Mouse (Mus musculus) urinary bladder, postnatal 14 days (tissue): Measurements from ENCODE around the gene Lasp1.
A peak's percentile ranks its signal among the peaks of the same experiment; 100 is the strongest.

Source experiments
- DNase-seq: peaks from one replicate; pipeline ENCODE4 v3.0.0; 2021; ENCODE audit warnings: low spot score

Lasp1 gene

DNA sequence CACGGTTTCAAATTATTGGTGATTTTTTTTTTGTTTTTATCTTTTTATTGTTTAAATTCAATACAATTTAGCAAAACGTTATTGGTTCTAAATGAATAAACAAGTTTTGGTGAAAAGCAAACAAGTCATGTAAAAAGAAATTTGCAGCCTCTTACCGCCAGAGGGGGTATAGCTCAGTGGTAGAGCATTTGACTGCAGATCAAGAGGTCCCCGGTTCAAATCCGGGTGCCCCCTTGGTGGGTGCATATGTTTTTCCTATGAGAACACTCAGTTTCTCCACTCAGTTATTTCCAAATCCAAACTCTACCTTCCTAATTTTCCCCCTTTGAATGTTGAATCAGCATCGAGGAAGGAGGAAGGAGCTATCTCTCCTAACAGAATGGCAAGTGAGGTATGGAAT, 1.9 kb upstream of the Lasp1 start:
- DNase-seq: peak; percentile 61

DNA sequence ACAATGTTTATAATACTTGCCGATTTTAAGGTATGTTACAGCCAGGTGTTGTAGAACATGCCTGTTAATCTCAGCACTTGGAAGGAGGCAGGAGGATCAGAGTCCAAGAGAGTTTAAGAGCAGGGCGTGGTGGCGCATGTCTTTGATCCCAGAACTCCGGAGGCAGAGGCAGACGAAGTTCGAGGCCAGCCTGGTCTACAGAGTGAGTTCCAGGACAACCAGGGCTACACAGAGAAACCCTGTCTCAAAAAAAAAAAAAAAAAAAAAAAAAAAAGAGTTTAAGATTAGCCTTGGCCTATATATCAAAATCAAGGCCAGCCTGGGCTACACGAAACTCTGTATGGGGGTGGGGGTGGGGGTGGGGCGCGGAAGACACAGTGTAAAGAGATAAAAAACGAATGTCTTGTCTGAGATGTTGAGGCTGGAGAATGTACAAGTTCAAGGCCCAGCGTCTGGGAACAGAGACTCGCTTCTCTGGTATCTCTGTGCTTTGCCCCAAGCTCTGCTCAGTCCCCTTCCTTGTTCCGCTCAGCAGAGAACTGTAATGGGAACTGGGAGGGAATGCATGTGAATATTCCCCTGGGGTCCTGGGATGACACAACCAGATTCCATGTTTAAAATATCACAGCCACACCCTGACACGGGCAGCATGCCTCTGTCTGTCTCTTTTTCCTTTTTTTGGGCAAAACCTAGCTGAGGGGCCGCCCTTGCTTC, 1.3 kb upstream of the Lasp1 start:
- no peak for DNase-seq

DNA sequence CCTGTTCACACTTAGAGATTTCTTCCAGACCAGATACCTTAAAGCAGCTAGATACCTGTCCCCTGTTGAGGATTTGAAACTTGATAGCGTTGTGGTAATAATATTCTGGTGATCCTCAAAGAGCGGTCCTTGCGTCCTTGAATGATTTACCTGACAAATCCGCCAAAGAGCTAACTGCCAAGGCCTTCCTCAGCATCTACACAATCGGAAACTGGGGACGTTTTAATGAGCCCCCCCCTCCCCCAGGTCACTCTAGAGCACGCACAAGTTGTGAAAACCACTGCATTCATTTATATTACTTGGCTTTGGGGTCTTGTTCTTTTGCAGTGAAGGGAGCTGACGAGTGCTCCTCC, 741 bp upstream of the Lasp1 start:
- no peak for DNase-seq

DNA sequence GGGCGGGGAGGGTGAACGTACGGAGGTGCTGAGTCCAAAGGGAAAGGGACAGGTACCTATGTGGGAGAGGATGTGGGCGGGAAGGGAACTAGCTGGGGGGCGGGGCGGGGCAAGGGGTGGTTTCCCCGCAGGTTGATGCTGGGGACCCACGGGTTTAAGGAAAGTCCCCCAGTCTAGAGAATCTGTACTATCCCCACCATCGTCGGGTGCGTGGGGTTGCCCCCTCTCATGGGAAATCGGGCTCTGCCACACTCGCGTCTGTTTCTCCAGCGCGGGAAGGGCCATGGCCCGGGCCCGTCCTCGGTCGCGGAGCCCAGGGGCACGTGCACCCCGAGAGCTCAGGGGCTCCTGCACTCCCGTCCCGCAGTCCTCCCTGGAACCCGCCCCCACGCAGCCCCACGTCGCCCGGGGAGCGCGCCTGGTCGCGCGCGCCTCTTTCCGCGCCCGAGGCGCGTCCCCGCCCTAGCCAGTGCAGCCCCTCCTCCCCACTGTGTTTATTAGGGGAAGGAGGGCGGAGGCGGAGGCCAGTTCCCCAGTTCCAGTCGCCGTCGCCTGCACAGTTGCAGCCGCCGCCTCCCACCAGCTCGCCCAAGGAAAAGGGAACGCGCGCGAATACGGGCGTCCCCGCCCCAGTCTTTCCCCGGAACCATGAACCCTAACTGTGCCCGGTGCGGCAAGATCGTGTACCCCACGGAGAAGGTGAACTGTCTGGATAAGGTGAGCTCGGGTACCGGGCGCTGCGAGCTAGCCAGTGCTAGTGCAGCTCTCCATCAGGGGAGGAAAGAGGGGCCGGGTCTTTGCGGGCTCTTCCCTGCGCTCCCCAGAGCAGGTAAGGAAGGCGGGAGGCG, 570 bp downstream of the Lasp1 start:
- peak; percentile 87 for DNase-seq

DNA sequence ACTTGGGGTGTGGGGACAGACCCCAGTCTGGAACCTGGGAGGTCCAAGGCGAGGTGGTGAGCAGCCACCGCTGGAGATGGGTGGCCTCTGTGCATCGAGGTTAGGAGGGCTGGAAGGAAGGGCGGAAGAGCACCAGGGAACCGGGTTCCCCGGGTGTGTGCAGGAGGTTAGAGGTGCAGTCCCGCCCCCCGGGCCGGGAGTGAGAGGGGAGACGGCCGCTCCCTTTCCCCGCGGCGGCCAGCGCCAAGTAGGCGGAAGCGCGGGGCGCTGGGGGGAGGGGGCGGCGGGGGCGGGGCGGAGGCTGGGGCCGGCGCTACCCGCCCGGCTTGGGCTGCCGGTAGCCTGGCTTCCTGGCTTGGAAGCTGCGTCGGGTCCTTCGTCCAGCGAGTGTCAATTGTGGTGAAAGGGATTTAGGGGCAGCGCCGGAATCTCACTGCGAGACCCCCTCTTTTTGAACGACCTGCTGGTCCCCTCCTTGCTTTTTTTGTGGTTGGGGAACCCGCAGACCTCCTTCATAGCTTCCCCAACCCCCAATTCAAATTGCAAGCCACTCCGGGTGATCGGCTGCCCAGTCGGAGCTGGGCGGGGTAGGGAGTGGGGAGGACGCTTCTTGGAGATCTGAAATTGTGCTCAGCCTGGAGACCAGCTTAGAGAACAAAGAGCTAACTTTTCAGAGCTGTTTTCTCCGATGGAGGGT, 1.3 kb downstream of the Lasp1 start:
- peak; percentile 87 for DNase-seq

DNA sequence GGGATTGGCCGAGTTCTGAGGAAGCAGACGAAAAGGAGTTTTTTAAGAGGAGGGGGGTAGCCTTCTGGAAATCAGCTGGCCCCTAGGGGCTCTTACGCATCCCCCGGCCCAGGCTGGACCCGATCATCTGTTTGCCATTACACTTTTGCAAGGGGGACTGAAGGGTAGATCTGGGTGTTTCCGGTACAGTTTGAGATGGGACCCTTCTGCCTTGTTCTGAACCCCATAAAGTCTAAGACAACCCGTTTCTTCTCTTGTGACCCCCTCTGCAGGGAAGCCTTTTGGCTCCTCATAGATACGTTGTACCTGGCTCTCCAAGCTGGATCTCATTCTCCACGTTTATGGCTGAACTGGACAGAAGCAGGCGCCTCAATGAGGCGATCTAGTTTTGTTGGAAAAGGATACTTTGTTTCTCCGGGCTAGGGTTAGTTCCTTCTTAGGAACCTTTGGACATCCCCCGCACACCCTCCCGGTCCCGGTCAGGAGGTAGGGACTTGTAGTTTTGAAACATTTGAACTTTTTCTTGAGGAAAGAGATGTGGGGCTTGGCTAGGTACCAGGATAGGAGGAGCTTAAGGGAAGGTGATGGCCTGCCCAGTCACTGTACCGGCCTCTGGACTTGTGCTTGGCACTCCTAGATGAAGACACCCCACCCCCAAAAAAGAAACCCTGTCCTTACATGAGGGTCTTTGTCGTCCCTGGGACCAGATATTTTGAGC, 2.0 kb downstream of the Lasp1 start:
- DNase-seq: peak; percentile 56

DNA sequence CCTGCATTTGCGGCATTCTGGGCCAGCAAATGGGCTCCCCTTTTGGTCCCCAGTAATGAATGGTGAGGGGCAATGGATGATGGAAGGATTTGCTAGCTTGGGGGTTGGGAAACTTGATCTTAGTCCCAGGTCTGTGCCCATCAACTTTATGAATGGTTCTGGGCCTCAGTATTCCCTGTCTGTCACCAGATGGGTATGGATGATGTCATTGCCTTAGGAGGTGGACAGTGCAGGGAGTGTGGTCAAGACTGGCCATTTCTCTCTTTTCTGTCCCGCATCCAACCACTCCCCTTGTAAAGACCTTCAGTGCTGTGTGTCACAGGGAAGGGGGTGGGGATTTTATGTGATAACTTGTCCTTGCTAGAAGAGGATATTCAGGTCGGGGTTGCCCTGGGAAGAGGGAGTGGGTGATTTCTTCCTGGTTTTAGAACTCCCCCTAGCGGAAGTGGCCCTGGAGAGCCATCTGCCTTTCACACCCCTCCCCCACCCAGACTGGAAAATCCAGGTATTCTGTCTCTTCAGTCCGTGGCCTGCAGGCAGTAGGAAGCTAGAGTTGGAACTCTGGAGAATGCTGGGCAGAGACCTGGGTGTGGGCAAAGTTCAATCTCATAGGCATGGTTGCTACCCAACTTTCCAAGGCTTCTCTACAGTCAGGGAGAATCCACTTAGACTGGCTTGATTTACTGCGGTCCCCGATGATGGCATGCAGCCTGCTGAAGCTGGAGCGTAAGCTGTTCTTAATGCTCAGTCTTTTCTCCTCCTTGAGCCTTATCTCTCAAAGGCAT, 2.8 kb downstream of the Lasp1 start:
- peak; percentile 76 for DNase-seq

DNA sequence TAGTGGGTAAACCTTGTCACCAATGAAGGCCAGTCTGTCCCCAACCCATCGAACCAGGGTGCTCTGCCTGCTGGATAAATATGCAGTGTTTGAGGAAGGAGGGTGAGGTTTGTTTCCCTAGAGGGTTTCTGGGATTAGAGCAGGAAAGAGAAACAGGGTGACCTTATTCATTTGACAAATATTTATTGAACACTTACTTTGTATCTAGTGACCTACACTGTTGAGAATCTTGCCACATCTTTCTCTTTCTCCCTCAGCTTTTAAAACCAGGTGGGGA, 3.3 kb downstream of the Lasp1 start:
- DNase-seq: no peak

DNA sequence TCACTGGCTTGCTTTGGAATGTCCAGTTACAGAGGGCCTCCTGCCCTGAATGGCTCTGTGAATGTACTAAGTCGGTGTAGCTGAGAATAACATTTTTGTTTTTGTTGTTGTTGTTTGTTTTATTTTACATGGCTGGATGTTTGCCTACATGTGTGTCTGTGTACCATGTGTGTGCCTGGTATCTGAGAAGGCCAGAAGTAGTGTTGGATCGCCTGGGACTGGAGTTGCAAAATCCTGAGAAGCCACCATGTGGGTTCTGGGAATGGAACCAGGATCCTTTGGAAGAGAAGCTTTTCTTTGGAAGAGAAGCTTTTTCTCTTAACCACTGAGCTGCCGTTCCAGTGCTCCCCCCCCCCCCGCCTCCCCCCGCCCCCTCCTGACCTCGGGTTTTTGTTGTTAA, 3.7 kb downstream of the Lasp1 start:
- DNase-seq: no peak

DNA sequence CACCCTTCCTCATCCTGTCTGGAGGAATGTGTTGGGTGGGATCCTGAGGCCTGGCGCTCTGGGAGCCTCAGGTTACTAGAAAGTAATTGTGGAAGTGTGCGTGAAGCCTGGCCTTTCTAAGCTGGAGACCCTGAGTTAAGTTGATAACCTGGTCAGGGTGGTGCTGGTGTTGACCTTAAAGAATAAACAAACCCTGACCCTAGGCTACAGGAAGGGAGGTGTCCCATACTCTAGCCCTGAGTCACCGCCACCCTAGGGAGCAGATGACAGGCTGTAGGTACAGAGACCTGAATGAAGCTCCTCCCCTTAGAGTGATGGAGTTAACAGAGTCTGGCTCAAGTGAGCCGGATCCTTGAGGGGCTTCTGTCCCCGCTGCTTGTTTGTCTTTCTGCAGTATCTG, 5.0 kb downstream of the Lasp1 start:
- DNase-seq: no peak

DNA sequence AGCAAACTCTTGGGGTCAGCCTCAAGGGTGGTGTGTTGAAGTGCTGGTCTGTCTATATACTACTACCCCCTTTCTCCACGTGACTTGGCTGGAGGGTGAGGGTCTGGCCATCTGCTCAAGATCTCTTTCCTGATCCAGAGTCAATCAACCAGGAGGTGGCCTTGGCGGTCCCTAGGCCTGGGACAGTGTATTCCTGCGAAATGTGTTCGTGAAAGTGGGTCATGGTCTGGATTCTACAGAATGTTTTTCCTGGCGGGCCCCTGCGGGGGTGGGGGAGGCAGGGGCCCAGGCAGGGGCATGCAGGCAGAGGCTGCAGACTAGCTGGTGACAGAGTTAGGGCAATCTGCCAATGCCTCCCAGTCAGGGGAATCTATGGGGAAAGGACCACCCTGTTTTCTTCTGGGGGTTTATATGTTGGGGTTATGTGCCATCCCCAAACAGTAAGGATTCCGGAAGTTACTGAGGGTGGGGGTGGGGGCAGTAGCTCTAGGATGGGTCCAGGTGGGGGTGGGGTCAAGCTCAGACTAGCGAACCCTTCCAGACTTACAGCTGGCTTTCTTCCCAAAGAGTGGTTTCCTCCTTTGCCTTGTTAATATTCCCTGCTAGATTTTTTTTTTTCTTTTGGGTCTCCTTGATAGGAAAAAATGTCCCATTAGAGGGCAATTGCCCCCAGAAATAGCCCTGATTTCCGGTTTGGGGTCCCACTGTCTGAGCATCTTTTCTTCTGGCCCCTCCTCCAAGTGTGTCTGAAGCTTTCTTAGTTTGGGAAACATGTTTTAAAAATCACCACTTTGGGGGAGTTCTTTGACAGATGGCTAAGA, 6.3 kb downstream of the Lasp1 start:
- no peak for DNase-seq

DNA sequence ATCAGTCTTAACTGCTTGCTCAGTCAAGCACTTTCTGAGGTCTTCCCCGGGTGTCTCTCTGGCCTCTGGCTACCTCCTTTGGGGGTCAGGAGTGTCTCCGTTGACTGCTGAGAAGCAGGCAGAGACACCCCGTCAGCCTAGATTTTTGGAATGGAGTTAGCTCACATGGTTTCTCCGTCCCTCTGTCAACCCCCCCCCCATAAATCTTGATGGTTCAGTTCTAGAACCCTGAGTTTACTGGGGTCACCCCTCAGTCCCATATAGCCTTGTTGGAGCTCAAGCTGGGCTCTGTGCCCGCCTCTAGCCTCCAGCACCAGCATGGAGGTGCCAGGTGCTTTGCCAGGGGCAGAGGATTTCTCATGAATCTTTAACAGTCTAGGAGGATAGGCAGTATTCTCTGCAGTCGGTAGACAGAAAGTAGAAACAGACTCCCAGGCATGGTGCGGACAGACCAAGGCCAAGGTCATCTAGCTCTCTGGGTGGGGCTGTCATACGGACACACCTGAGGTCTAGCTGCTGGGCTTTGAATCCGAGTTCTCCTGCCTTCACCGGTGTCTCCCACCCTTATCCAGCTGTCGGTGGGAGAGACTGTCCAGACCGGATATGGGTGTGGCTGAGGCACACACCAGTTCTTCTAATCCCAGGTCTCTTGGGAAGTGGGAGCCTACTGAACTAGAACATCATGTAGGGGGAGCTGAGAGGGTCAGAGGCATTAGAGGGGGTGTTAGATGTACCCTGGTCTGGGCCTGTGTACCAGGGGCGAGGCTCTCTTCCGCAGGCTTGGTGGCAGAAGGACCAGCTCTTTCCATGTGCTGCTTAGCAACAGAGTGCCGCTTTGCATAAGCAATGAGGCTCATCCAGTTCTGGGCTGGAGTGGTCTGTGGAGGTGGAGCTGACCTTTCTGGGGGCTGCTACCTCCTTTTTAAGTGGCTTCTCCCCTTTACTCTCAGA, 7.1 kb downstream of the Lasp1 start:
- no peak for DNase-seq

DNA sequence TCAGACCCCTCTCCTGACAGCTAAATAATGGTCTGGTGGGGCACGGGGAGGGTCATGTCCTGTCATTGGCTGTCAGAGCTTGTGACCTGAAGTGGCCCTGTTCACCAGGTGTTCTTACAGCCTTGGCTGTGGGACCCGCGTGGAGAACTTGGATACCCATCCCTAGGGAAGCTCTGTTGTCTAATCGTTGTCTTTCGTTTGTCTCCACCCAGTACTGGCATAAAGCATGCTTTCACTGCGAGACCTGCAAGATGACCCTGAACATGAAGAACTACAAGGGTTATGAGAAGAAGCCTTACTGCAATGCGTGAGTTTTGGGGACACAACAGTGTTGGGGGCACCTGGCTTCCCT, 7.8 kb downstream of the Lasp1 start:
- no peak for DNase-seq

DNA sequence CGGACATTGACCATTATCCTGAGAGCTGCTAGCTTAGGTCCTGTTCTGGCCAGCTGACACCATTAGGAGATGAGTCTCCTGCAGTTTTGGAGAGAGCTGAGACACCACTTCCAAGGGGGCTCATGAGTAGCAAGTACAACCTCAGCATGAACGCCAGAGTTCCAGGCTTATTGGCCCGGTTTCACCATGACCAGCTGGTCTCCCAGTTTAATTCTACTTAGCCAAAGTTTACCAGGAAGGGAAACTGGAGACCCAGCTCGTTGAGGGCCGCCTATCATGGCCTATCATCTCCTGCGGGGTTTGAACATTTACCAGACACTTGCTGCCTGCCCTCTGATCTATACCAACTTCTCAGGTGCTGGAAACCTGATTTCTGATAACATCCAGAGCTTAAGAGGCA, 8.8 kb downstream of the Lasp1 start:
- no peak for DNase-seq

DNA sequence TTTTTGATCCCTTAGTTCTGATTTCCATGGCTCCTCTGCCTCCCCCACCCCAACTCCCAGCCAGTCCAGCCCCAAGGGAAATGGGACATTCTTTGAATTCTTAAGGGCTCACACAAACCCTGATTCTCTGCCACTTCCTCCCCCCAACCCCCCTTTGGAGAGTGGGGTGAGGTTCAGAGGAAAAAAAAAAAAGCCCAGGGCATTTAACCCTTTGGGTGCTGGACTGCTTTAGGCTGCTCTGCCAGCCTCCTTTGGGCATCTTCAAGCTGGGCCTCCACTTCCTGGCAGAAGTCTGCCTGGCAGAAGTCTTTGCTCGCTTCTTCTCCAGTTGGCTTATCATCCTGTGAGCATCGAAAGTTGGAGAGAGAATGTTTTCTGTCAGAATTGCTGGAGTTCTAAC, 9.3 kb downstream of the Lasp1 start:
- DNase-seq: no peak

DNA sequence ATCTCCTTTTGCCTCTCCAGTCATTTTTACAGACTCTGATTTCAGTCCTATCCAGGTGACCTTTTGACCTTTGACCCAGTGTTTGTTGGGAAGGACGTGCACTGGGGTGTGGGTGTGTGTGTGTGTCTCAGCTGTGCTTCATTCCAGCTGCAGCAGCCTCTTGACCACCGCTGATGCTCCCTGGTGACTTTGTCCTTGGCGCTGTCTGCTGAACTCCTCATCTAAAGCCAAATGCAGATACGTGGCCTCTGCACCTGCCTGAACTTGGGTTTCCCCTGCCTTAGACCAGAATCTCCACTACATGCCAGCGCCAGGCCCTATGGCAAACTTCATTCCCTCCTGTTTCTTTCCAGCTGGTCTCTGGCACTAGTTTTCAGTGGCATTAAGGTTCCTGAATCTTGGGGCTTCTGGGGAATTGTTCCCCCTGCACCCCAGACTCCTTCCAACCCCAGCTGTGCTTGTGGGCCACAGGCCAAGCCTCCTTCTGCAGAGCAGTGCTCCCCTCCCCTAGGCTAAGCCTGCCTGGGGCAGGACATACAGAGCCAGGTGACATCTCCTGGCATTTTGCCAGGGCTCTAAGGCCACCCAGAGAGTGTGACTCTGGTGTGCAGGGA, 9.9 kb downstream of the Lasp1 start:
- no peak for DNase-seq

DNA sequence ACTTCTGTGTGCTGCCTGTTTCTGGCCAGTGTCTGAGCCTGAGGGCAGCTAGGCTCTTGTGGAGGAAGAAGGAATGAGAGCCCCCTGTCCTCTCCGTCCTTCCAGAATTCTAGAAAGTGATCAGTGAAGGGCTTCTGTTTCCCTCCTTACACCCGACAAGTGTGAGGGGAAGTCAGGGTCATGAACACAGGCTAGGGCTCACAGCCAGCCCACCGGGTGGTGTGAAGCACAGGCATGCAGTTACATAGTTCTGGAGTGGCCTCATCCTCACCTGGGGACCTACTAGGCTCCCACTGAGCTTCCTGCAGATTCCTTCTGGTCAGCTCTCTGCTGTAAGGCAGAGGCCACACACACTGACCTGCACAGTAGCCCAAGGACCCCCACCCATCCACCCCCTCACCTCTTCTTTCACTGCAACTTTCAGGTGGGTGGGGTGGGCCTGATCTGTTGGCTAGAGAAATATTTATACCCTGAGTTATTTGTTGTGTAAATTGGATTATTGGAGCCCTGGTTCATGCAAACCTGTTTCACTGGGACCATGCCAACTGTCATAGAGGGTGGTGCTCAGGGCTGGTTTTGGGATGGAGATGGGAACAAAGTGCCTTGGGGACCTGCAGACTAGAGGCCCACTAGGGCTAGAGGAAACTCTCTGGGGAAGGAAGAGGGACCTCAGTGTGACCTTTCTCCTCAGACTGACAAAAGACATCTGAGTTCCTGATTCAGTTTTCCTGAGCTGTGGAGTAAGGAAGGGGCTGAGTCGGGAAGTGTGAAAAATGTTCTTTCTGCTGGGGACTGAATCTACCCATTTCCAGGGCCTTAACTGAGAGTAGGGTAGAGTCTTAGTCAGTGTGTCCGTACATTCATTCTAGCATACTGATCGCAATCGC, 10.7 kb downstream of the Lasp1 start:
- no peak for DNase-seq

DNA sequence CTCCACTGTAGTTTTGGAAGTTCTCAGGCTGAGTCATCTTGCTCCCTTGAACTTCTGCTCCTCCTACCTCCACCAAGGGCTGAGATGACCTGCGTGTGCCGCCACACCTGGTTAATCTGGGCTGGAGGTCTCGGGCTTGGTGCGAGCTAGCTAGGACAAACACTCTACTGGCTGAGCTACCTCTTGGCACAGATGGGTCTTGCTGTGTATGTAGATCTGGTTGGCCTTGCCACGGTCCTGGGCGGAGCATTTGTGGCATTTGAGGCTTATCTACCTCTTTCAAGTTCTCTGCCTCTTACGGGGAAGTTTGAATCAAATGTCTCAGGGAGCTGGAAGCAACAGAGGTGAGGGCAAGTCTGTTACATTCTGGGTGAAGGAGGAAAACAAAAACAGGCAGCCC, 11.6 kb downstream of the Lasp1 start:
- DNase-seq: peak; percentile 79

DNA sequence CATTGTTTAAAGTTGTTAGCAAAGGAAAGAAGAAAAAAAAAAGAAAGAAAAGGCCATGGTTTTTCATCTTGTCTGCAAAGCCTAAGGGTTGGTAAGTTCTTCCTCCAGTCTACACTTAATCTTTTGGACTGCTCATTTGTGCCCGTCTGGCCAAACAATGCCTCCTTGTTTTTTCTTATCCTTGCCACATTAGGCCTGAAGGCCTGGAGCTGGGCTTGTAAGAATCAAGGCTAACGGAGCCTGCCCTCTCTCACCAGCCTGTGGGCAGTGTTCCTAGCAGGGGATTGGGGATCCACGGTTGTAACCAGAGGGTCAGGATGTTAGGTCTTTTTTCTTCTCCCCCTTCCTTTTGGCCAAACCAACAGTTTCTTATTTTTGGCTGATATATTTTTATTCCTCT, 12.2 kb downstream of the Lasp1 start:
- no peak for DNase-seq
